Mouse (Mus musculus) G1E (cell line): ENCODE measurements around the gene Slc9a9.

Experiments used
- CTCF ChIP-seq: IDR thresholded peaks from 2 replicates; pipeline ENCODE4 v1.5.1; 2012; ENCODE audit warnings: low read depth, low read length, inconsistent platforms, mixed read lengths
- GATA1 ChIP-seq: IDR thresholded peaks from 2 replicates; pipeline ENCODE4 v1.6.1; 2012; ENCODE audit warnings: borderline replicate concordance, low read length, inconsistent platforms, mixed read lengths
- GATA2 ChIP-seq: IDR thresholded peaks from 2 replicates; pipeline ENCODE4 v1.6.1; 2012; ENCODE audit warnings: low read depth, low read length, inconsistent platforms, borderline replicate concordance
- POLR2AphosphoS5 ChIP-seq: IDR thresholded peaks from 2 replicates; pipeline ENCODE4 v1.6.1; 2012; ENCODE audit warnings: low read depth, low read length, inconsistent platforms; ENCODE audit not compliant: insufficient replicate concordance
- TAL1 ChIP-seq: conservative IDR thresholded peaks from 2 replicates; pipeline ENCODE4 v1.6.1; 2012; ENCODE audit warnings: low read depth, low read length, inconsistent platforms, mixed read lengths

DNA sequence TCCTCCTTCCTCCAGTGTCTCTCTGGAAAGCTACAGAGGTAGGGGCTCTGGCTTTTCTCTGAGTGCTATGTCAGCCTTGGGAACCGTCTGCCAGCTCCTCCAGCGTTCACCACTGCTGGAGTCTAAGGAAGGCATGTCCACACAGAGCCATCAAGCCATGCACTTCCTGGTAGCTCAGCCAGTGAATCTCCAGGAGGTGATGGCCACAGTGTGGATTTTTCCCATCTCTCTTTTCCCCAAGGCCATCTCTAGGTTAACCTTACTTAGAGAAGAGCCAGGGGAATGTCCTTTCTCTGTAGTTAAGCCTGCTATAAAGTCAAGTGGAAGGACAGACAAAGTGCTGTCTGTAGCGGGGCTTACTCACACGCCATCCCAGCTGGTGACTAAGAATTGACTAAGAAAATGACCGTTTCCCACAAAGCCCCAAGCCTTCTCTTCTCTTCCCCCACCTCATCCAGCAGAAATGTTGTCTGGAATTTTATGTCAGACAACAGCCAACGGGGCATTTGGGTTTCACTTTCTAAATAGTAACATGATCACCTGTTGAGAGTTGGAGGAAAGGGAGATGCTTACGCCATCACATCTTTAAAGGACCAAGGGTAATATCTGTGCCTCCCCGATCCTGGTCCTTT is 523.3 kb downstream of the Slc9a9 start:
- TF ChIP-seq POLR2AphosphoS5 (no peak), CTCF (no peak), TAL1 (no peak), GATA1 (no peak), GATA2 (no peak)
